Mouse (Mus musculus) CH12.LX (cell line): ENCODE measurements around the gene Rpl37a. TPM values are rescaled to one million over a fixed set of nuclear protein-coding genes. Genes with fewer than 3 reads are reported as not detected.
A peak's percentile ranks its signal among the peaks of the same experiment; 100 is the strongest.

ENCODE experiments used
- DNase-seq: peaks from one replicate; pipeline ENCODE4 v3.0.0-alpha.2; 2013; ENCODE audit errors: extremely low read depth
- H3K27ac ChIP-seq: 2 replicates; pipeline ENCODE4 v1.5.1; 2012; ENCODE audit warnings: low read depth, mild to moderate bottlenecking, control low read depth, moderate library complexity; ENCODE audit not compliant: insufficient read depth
- H3K27me3 ChIP-seq: replicated peaks from 2 replicates; pipeline ENCODE3; 2012; ENCODE audit warnings: inconsistent platforms
- H3K36me3 ChIP-seq, 2 experiments: replicated peaks in 1 of 2; 2 replicates each; pipeline versions ENCODE3 to v1.6.1; 2012; ENCODE audit warnings: inconsistent platforms in 1 of 2, low read length in 1 of 2, mild to moderate bottlenecking in 1 of 2, mixed read lengths in 1 of 2, moderate library complexity in 1 of 2; ENCODE audit not compliant: control insufficient read depth in 1 of 2, insufficient read depth in 1 of 2
- H3K4me1 ChIP-seq, 2 experiments: 2 replicates each; pipeline ENCODE4 v1.6.1; 2012; ENCODE audit warnings: inconsistent platforms in 1 of 2, moderate library complexity in 1 of 2; ENCODE audit not compliant: insufficient read depth in 2 of 2, control insufficient read depth in 1 of 2
- H3K4me2 ChIP-seq: 2 replicates; pipeline ENCODE4 v1.6.1; 2012; ENCODE audit warnings: low read depth, mild to moderate bottlenecking, control low read depth; ENCODE audit not compliant: poor library complexity, insufficient read depth, severe bottlenecking
- H3K4me3 ChIP-seq, 3 experiments: fragments of 150-350 bp in 1 of 3; sonication (generic) in 1 of 3; replicated peaks in 1 of 3; 2 replicates each; pipeline versions ENCODE3 to v1.5.1; 2011 to 2012; ENCODE audit warnings: low read depth in 2 of 3, low read length in 2 of 3, mild to moderate bottlenecking in 2 of 3, moderate library complexity in 2 of 3, control low read depth in 1 of 3, improper control_type of control experiment in 1 of 3, inconsistent platforms in 1 of 3, mixed read lengths in 1 of 3; ENCODE audit not compliant: poor library complexity in 1 of 3
- H3K79me2 ChIP-seq: replicated peaks from 2 replicates; pipeline ENCODE4 v1.6.1; 2012; ENCODE audit warnings: mild to moderate bottlenecking, moderate library complexity; ENCODE audit not compliant: control insufficient read depth, poor library complexity, insufficient read depth, severe bottlenecking; ENCODE audit errors: extremely low read depth
- H3K9ac ChIP-seq: 2 replicates; pipeline ENCODE4 v1.6.1; 2012; ENCODE audit warnings: low read depth, mild to moderate bottlenecking, control low read depth, moderate library complexity; ENCODE audit not compliant: insufficient read depth
- H3K9me3 ChIP-seq: replicated peaks from 2 replicates; pipeline ENCODE3; 2012; ENCODE audit warnings: low read length, inconsistent platforms, mixed read lengths
- BHLHE40 ChIP-seq: IDR thresholded peaks from 2 replicates; pipeline ENCODE4 v1.6.1; 2011; ENCODE audit warnings: mild to moderate bottlenecking, low read depth, low read length, improper control_type of control experiment
- CHD1 ChIP-seq: IDR thresholded peaks from 2 replicates; pipeline ENCODE4 v1.6.1; 2012; ENCODE audit warnings: low read depth, low read length, improper control_type of control experiment, inconsistent platforms
- CHD2 ChIP-seq: IDR thresholded peaks from 2 replicates; pipeline ENCODE4 v1.6.1; 2011; ENCODE audit warnings: low read length, improper control_type of control experiment
- EP300 ChIP-seq: IDR thresholded peaks from 2 replicates; pipeline ENCODE4 v1.6.1; 2011; ENCODE audit warnings: low read length, improper control_type of control experiment
- ETS1 ChIP-seq: conservative IDR thresholded peaks from 2 replicates; pipeline ENCODE4 v1.6.1; 2012; ENCODE audit warnings: low read depth, mild to moderate bottlenecking, inconsistent platforms, low read length, improper control_type of control experiment, moderate library complexity
- HCFC1 ChIP-seq: IDR thresholded peaks from 2 replicates; pipeline ENCODE4 v1.6.1; 2012; ENCODE audit warnings: low read depth, mild to moderate bottlenecking, inconsistent platforms, low read length, improper control_type of control experiment
- IRF4 ChIP-seq: IDR thresholded peaks from 2 replicates; pipeline ENCODE4 v1.6.1; 2014; ENCODE audit warnings: low read depth, mild to moderate bottlenecking, inconsistent platforms, low read length, improper control_type of control experiment
- JUN ChIP-seq: IDR thresholded peaks from 2 replicates; pipeline ENCODE4 v1.6.1; 2011; ENCODE audit warnings: low read depth, mild to moderate bottlenecking, low read length, improper control_type of control experiment, moderate library complexity; ENCODE audit not compliant: insufficient read depth
- JUND ChIP-seq: conservative IDR thresholded peaks from 2 replicates; pipeline ENCODE4 v1.6.1; 2011; ENCODE audit warnings: low read depth, low read length, improper control_type of control experiment
- MAZ ChIP-seq: IDR thresholded peaks from 2 replicates; pipeline ENCODE4 v1.6.1; 2012; ENCODE audit warnings: low read depth, mild to moderate bottlenecking, inconsistent platforms, low read length, improper control_type of control experiment, moderate library complexity
- MEF2A ChIP-seq: IDR thresholded peaks from 2 replicates; pipeline ENCODE4 v1.6.1; 2014; ENCODE audit warnings: low read depth, mild to moderate bottlenecking, inconsistent platforms, low read length, improper control_type of control experiment, borderline replicate concordance
- MXI1 ChIP-seq: IDR thresholded peaks from 2 replicates; pipeline ENCODE4 v1.6.1; 2011; ENCODE audit warnings: mild to moderate bottlenecking, low read depth, low read length, improper control_type of control experiment
- NELFE ChIP-seq: IDR thresholded peaks from 2 replicates; pipeline ENCODE4 v1.6.1; 2011; ENCODE audit warnings: low read depth, low read length, improper control_type of control experiment
- POLR2AphosphoS2 ChIP-seq: IDR thresholded peaks from 2 replicates; pipeline ENCODE4 v1.6.1; 2011; ENCODE audit warnings: low read depth, low read length, improper control_type of control experiment
- RCOR1 ChIP-seq: conservative IDR thresholded peaks from 2 replicates; pipeline ENCODE4 v1.6.1; 2012; ENCODE audit warnings: low read depth, mild to moderate bottlenecking, inconsistent platforms, low read length, improper control_type of control experiment
- SIN3A ChIP-seq: IDR thresholded peaks from 2 replicates; pipeline ENCODE4 v1.6.1; 2012; ENCODE audit warnings: low read length, improper control_type of control experiment, inconsistent platforms
- SMC3 ChIP-seq: IDR thresholded peaks from 2 replicates; pipeline ENCODE4 v1.6.1; 2011; ENCODE audit warnings: low read depth, low read length, improper control_type of control experiment
- TBP ChIP-seq: conservative IDR thresholded peaks from 2 replicates; pipeline ENCODE4 v1.6.1; 2011; ENCODE audit warnings: low read depth, low read length, improper control_type of control experiment
- TCF12 ChIP-seq: IDR thresholded peaks from 2 replicates; pipeline ENCODE4 v1.6.1; 2014; ENCODE audit warnings: low read depth, mild to moderate bottlenecking, inconsistent platforms, low read length, improper control_type of control experiment
- ZKSCAN1 ChIP-seq: IDR thresholded peaks from 2 replicates; pipeline ENCODE4 v1.6.1; 2012; ENCODE audit warnings: low read depth, inconsistent platforms, low read length, improper control_type of control experiment, borderline replicate concordance
- ZMIZ1 ChIP-seq: IDR thresholded peaks from 2 replicates; pipeline ENCODE4 v1.6.1; 2012; ENCODE audit warnings: low read depth, mild to moderate bottlenecking, inconsistent platforms, low read length, improper control_type of control experiment
- dilution Hi-C: fragments of 300-500 bp; cut with MboI; formaldehyde crosslinking; loops from 2 replicates; pipeline ENCODE4 v1.14.3; 2020; ENCODE audit warnings: low sequenced_read_pairs; ENCODE audit not compliant: extremely low pct_unique_long_range_greater_than_20kb, extremely low pct_ligation_motif_present
- in situ Hi-C: fragments of 300-500 bp; cut with MboI; formaldehyde crosslinking; loops from 3 replicates; pipeline ENCODE4 v1.14.3; 2019; ENCODE audit warnings: low sequenced_read_pairs, low pct_ligation_motif_present, low pct_unique_long_range_greater_than_20kb, mixed read lengths
- polyA plus RNA-seq: library from polyadenylated mRNA; unstranded; fragments of >175 nt; gene quantifications from 2 replicates; pipeline ENCODE4 v1.2.1, GENCODE M21; 2012; ENCODE audit warnings: low read depth; ENCODE audit not compliant: insufficient read length
- total RNA-seq, 2 experiments: library from RNA; depleted of rRNA; stranded (reverse); fragments of 300-350 nt in 1 of 2; fragments of >200 nt in 1 of 2; gene quantifications; 2 replicates each; pipeline ENCODE4 v1.2.3; 2012 to 2014

The Rpl37a gene
- total and polyA plus RNA-seq, 3 experiments = 1,419 to 2,433 (median 1,462) TPM

DNA sequence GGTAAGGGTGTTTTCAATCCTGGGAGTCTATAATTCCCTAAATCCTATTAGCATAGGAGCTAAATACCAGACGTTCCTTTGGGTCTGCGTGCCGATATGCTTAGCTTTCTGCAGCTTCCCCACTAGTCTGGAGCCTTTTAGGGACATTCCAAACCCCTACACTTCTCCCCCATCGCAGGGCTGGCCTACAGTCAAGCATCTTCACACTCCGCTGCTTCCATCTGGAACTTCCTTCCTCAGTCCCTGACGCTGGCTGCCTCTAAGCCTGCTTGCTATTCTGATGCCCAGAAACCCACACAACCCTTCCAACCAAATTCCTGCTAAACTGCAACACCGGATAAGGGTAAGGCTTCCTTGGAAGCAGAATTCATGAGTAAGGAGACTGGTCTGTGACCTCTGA is 35.3 kb downstream of the Rpl37a start:
- Histone ChIP-seq H3K79me2 (no peaks in the 10 kb centered on the region), H3K27me3 (peaks cover 3% of the 10 kb centered on the region), H3K9ac (no peak overlapping the region), H3K4me3 (no peak overlapping the region), H3K4me1 (peaks cover 3 to 25% of the 10 kb centered on the region in 2 experiments; a peak in 3 of 4 replicates), H3K4me2 (no peak overlapping the region), H3K27ac (no peak overlapping the region), H3K9me3 (no peaks in the 10 kb centered on the region), H3K36me3 (no peaks in the 10 kb centered on the region)
- in situ Hi-C loops = no loop called here
- dilution Hi-C loops = no loop called here
- DNase-seq = peak; percentile 54
- TF ChIP-seq MEF2A (0 out of 2 replicates have a peak, but pooled peaks have one; percentile 9), JUND (no peak), EP300 (peak; percentile 60), TCF12 (0 out of 2 replicates have a peak, but pooled peaks have one; percentile 25), CHD2 (peak; percentile 32; the same call in 1 of the 2 replicates), CHD1 (no peak)

DNA sequence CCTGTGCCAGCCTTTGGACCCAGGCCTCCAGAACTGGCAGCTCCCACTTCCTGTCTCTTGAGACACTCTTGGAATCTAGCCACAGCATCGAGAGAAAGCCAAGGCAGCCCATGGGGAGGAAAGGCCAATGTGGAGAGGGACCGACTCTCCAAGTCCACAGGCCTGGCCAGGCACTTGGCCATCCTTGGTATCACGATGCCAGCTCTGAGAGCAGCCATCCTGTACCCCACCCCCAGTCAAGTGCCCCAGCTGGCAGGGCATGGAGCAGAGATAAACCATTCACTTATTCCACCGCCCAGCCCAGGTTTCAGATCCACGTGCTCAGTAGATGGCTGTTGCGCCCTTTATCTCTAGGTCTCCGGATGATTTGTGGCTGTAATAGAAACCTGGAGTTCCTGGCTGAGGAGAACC is 40.3 kb downstream of the Rpl37a start:
- no peak for DNase-seq
- H3K79me2 ChIP-seq = no peaks in the 10 kb centered on the region
- H3K36me3 ChIP-seq = no peaks in the 10 kb centered on the region
- dilution Hi-C loops = no loop called here
- TF ChIP-seq IRF4 = no peak
- no peak for TF ChIP-seq ETS1
- no peak overlapping the region for H3K4me2 ChIP-seq
- no peak overlapping the region for H3K27ac ChIP-seq
- H3K4me3 ChIP-seq = no peak overlapping the region
- H3K27me3 ChIP-seq = peaks cover 3% of the 10 kb centered on the region
- in situ Hi-C loops = no loop called here
- no peak overlapping the region for H3K9ac ChIP-seq
- no peaks in the 10 kb centered on the region for H3K9me3 ChIP-seq
- peaks cover 27 to 50% of the 10 kb centered on the region in 2 experiments for H3K4me1 ChIP-seq

DNA sequence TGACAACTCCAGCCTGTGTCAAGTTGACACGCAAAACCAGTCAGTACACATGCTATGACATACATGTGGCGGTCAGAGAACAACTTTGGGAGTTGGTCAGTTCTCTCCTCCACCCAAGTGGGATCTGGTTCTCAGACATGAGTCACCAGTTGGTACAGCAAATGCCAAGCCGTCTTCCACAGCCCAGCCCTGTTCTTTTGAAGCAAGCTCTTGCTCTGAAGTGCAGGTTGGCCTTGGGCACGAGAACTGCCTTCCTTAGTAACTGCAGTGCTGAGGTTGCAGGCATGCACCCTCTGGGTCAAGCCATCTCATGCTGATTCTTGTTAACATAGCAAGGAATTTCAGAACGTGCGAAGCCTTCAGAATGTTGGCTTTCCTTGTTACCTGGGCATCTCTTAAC is 42.1 kb downstream of the Rpl37a start:
- in situ Hi-C loops = no loop called here

More for the DNA sequence above, 42.1 kb downstream of the Rpl37a start:
- Histone ChIP-seq H3K27me3 (peaks cover 3% of the 10 kb centered on the region), H3K27ac (no peak overlapping the region), H3K79me2 (no peaks in the 10 kb centered on the region), H3K36me3 (no peaks in the 10 kb centered on the region), H3K4me3 (no peak overlapping the region), H3K9me3 (no peaks in the 10 kb centered on the region), H3K9ac (no peak overlapping the region), H3K4me1 (peaks cover 25 to 41% of the 10 kb centered on the region in 2 experiments), H3K4me2 (no peak overlapping the region)
- TF ChIP-seq TBP (no peak), MXI1 (no peak), MAZ (no peak), JUND (no peak), POLR2AphosphoS2 (no peak), JUN (no peak), RCOR1 (no peak), SMC3 (no peak), ZMIZ1 (no peak), IRF4 (no peak), MEF2A (no peak), BHLHE40 (no peak), CHD2 (no peak), ZKSCAN1 (no peak), EP300 (no peak), HCFC1 (no peak), SIN3A (no peak), NELFE (no peak)
- dilution Hi-C loops = no loop called here
- DNase-seq = no peak
